Mouse (Mus musculus) embryonic facial prominence, embryonic 11.5 days (tissue): ENCODE measurements around the gene P2rx7. TPM values are rescaled to one million over a fixed set of nuclear protein-coding genes. Genes with fewer than 3 reads are reported as not detected.

Source experiments
- ATAC-seq: fragments of 200-750 bp; cut with Nextera tagmentation; replicated peaks from 2 replicates; pipeline ENCODE4 v1.8.0; 2017; ENCODE audit warnings: low read depth; ENCODE audit not compliant: insufficient number of reproducible peaks, low FRiP score, low TSS enrichment
- DNase-seq: peaks from one replicate; pipeline ENCODE4 v3.0.0-alpha.2; 2015; ENCODE audit warnings: low spot score
- H3K27ac ChIP-seq: fragments of 300-500 bp; sonication (generic); replicated peaks from 2 replicates; pipeline ENCODE4 v1.5.1; 2014; ENCODE audit warnings: mild to moderate bottlenecking, low read depth, low read length, control low read depth
- H3K27me3 ChIP-seq: fragments of 300-500 bp; sonication (generic); 2 replicates; pipeline ENCODE4 v1.6.1; 2014; ENCODE audit warnings: mild to moderate bottlenecking, low read length, moderate library complexity, mixed read lengths; ENCODE audit not compliant: control insufficient read depth, insufficient read depth
- H3K36me3 ChIP-seq: fragments of 300-500 bp; sonication (generic); replicated peaks from 2 replicates; pipeline ENCODE4 v1.6.1; 2014; ENCODE audit warnings: low read depth, mild to moderate bottlenecking, low read length, moderate library complexity, mixed read lengths; ENCODE audit not compliant: control insufficient read depth, insufficient read depth
- H3K4me1 ChIP-seq: fragments of 300-500 bp; sonication (generic); 2 replicates; pipeline ENCODE4 v1.6.1; 2014; ENCODE audit warnings: low read length, mixed read lengths; ENCODE audit not compliant: control insufficient read depth, insufficient read depth
- H3K4me2 ChIP-seq: fragments of 300-500 bp; sonication (generic); 2 replicates; pipeline ENCODE4 v1.6.1; 2014; ENCODE audit warnings: low read depth, mild to moderate bottlenecking, control low read depth, low read length, moderate library complexity
- H3K4me3 ChIP-seq: fragments of 300-500 bp; sonication (generic); 2 replicates; pipeline ENCODE4 v1.5.1; 2014; ENCODE audit warnings: low read depth, low read length, control low read depth
- H3K9ac ChIP-seq: fragments of 300-500 bp; sonication (generic); replicated peaks from 2 replicates; pipeline ENCODE4 v1.6.1; 2014; ENCODE audit warnings: mild to moderate bottlenecking, control low read depth, low read length
- H3K9me3 ChIP-seq: fragments of 300-500 bp; sonication (generic); replicated peaks from 2 replicates; pipeline ENCODE4 v1.6.1; 2016; ENCODE audit warnings: mild to moderate bottlenecking, low read length, inconsistent platforms, mixed read lengths; ENCODE audit not compliant: control insufficient read depth
- WGBS: fragments of 180-500 bp; shearing (Covaris S2); extraction: QIAGEN DNeasy Blood & Tissue Kit; methylation state at CpG from one replicate; pipeline ENCODE4 v1.1.7; 2014; 5-methylcytosine and 5-hydroxymethylcytosine counted together
- polyA plus RNA-seq: library from polyadenylated mRNA; unstranded; fragments of >200 nt; fragmentation: Nextera tagmentation; extraction: Ambion mirVana; gene quantifications from 2 replicates; pipeline ENCODE4 v1.2.1, GENCODE M21; 2014

Gene P2rx7
- 0.58 and 1.4 TPM in 2 replicates for polyA plus RNA-seq

GRCm38 (mm10) chr5:122643701-122644100, at the start of gene P2rx7:
Gene P2rx7, plus strand, starts transcription at chr5:122643911.
- Histone ChIP-seq H3K36me3 (no peaks in the 10 kb centered on the region), H3K27me3 (no peaks in the 10 kb centered on the region), H3K27ac (no peak within 1 kb of the TSS), H3K9ac (no peak within 1 kb of the TSS), H3K4me3 (no peak within 1 kb of the TSS), H3K4me2 (no peak within 1 kb of the TSS), H3K4me1 (no peaks in the 10 kb centered on the region), H3K9me3 (no peaks in the 10 kb centered on the region)
- DNase-seq (no peak), ATAC-seq (no peak)
- WGBS, result 78% methylated on average over 12 of the region's 12 CpGs

- 91% methylated on average over 4 of the region's 4 CpGs for WGBS
- H3K4me2 ChIP-seq, result no peak overlapping the region
- H3K4me3 ChIP-seq, result no peak overlapping the region
- H3K27me3 ChIP-seq, result no peaks in the 10 kb centered on the region
- H3K9me3 ChIP-seq, result no peaks in the 10 kb centered on the region; the same call in 1 of the 2 replicates
- no peak overlapping the region for H3K9ac ChIP-seq
- H3K27ac ChIP-seq, result no peak overlapping the region
- ATAC-seq (no peak), DNase-seq (no peak)
- no peaks in the 10 kb centered on the region for H3K4me1 ChIP-seq
- peaks cover 2% of the 10 kb centered on the region for H3K36me3 ChIP-seq
Measured at GRCm38 (mm10) chr5:122595470-122595869, 48.2 kb upstream of the P2rx7 start.

- H3K4me1 ChIP-seq, result no peaks in the 10 kb centered on the region
- 82% methylated on average over 11 of the region's 11 CpGs for WGBS
- peaks cover 2% of the 10 kb centered on the region for H3K36me3 ChIP-seq
- H3K27me3 ChIP-seq, result no peaks in the 10 kb centered on the region
- H3K4me2 ChIP-seq, result no peak overlapping the region
- H3K9ac ChIP-seq, result no peak overlapping the region
- ATAC-seq (no peak), DNase-seq (no peak)
- no peak overlapping the region for H3K4me3 ChIP-seq
- no peak overlapping the region for H3K27ac ChIP-seq
- H3K9me3 ChIP-seq, result no peaks in the 10 kb centered on the region; the same call in 1 of the 2 replicates
Measured at GRCm38 (mm10) chr5:122602233-122602632, 41.5 kb upstream of the P2rx7 start.

GRCm38 (mm10) chr5:122604894-122605293, 38.8 kb upstream of the P2rx7 start:
- no peak for DNase-seq
- WGBS, result 89% methylated on average over 2 of the region's 2 CpGs
- Histone ChIP-seq H3K4me3 (no peak overlapping the region), H3K4me2 (no peak overlapping the region), H3K4me1 (no peaks in the 10 kb centered on the region), H3K27ac (no peak overlapping the region), H3K36me3 (peaks cover 2% of the 10 kb centered on the region; the same call in 1 of the 2 replicates), H3K9me3 (no peaks in the 10 kb centered on the region), H3K27me3 (no peaks in the 10 kb centered on the region), H3K9ac (no peak overlapping the region)
- no peak for ATAC-seq

GRCm38 (mm10) chr5:122611651-122612050, 32.1 kb upstream of the P2rx7 start:
- H3K4me2 ChIP-seq, result no peak overlapping the region
- peaks cover 2% of the 10 kb centered on the region; the same call in 1 of the 2 replicates for H3K36me3 ChIP-seq
- no peaks in the 10 kb centered on the region for H3K27me3 ChIP-seq
- DNase-seq (peak; percentile 30), ATAC-seq (no peak)
- 25% methylated on average over 5 of the region's 5 CpGs for WGBS
- H3K4me3 ChIP-seq, result no peak overlapping the region
- H3K9ac ChIP-seq, result no peak overlapping the region
- no peaks in the 10 kb centered on the region for H3K4me1 ChIP-seq
- peak overlapping the region; percentile 11 for H3K27ac ChIP-seq
- no peaks in the 10 kb centered on the region for H3K9me3 ChIP-seq

GRCm38 (mm10) chr5:122613908-122614732, 29.6 kb upstream of the P2rx7 start, which contains the start of gene Ift81:
Gene Ift81, minus strand, starts transcription at chr5:122614518.
- no peaks in the 10 kb centered on the region for H3K27me3 ChIP-seq
- DNase-seq (peak; percentile 97), ATAC-seq (peak; percentile 87)
- H3K4me3 ChIP-seq, result peak within 1 kb of the TSS; percentile 89
- peak within 1 kb of the TSS; percentile 52 for H3K4me2 ChIP-seq
- H3K36me3 ChIP-seq, result no peaks in the 10 kb centered on the region; the same call in 1 of the 2 replicates
- H3K9me3 ChIP-seq, result no peaks in the 10 kb centered on the region
- WGBS, result 1% methylated on average over 67 of the region's 67 CpGs
- peak within 1 kb of the TSS; percentile 89 for H3K9ac ChIP-seq
- no peaks in the 10 kb centered on the region for H3K4me1 ChIP-seq
- peak within 1 kb of the TSS; percentile 79 for H3K27ac ChIP-seq

- Histone ChIP-seq H3K9me3 (no peaks in the 10 kb centered on the region), H3K36me3 (no peaks in the 10 kb centered on the region), H3K4me1 (no peaks in the 10 kb centered on the region), H3K4me3 (no peak overlapping the region), H3K27me3 (no peaks in the 10 kb centered on the region), H3K9ac (no peak overlapping the region), H3K4me2 (no peak overlapping the region), H3K27ac (no peak overlapping the region)
- DNase-seq, result no peak
- 69% methylated on average over 5 of the region's 5 CpGs for WGBS
- no peak for ATAC-seq
Measured at GRCm38 (mm10) chr5:122617718-122618117, 26.0 kb upstream of the P2rx7 start.

- Histone ChIP-seq H3K9ac (no peak overlapping the region), H3K4me1 (no peaks in the 10 kb centered on the region), H3K36me3 (no peaks in the 10 kb centered on the region), H3K4me3 (no peak overlapping the region), H3K9me3 (no peaks in the 10 kb centered on the region), H3K27me3 (no peaks in the 10 kb centered on the region), H3K27ac (no peak overlapping the region), H3K4me2 (no peak overlapping the region)
- ATAC-seq (no peak), DNase-seq (no peak)
- 84% methylated on average over 9 of the region's 9 CpGs for WGBS
Measured at GRCm38 (mm10) chr5:122619686-122620296, 23.9 kb upstream of the P2rx7 start.
